Mouse (Mus musculus) brain, embryonic 14.5 days (tissue): ENCODE data around the gene Ube4a.

Experiments used
- CTCF ChIP-seq: fragments of 200-500 bp; IDR thresholded peaks from 2 replicates; pipeline ENCODE4 v1.5.1; 2012; ENCODE audit warnings: inconsistent platforms, mild to moderate bottlenecking, moderate library complexity, borderline replicate concordance; ENCODE audit not compliant: insufficient read depth, insufficient read length; ENCODE audit errors: extremely low read depth
- POLR2A ChIP-seq: fragments of 200-500 bp; IDR thresholded peaks from 2 replicates; pipeline ENCODE4 v1.6.1; 2012; ENCODE audit warnings: mild to moderate bottlenecking, inconsistent platforms, borderline replicate concordance; ENCODE audit not compliant: poor library complexity, insufficient read depth, insufficient read length, severe bottlenecking; ENCODE audit errors: extremely low read depth

- TF ChIP-seq CTCF (no peak), POLR2A (no peak)
Measured at GRCm38 (mm10) chr9:44890122-44890521, 75.3 kb downstream of the Ube4a start.
